Mouse (Mus musculus) 416B (cell line): ENCODE measurements around the gene Scel.

Source experiments
- DNase-seq: peaks from one replicate; pipeline ENCODE4 v3.0.0; 2011; ENCODE audit warnings: low read depth

Scel gene

GRCm38 (mm10) chr14:103651106-103651505, 138.0 kb downstream of the Scel start:
- DNase-seq, result peak; percentile 37

GRCm38 (mm10) chr14:103651562-103651961, 138.4 kb downstream of the Scel start:
- peak; percentile 37 for DNase-seq

GRCm38 (mm10) chr14:103652524-103652923, 139.4 kb downstream of the Scel start:
- no peak for DNase-seq

GRCm38 (mm10) chr14:103653800-103654199, 140.7 kb downstream of the Scel start:
- DNase-seq, result peak; percentile 55

- DNase-seq, result no peak
Measured at GRCm38 (mm10) chr14:103655448-103655847, 142.3 kb downstream of the Scel start.

GRCm38 (mm10) chr14:103657876-103658275, 144.7 kb downstream of the Scel start:
- no peak for DNase-seq
